Mouse (Mus musculus) spleen, adult 2 months (tissue): ENCODE measurements at regions not wholly inside any gene's neighbourhood (a gene's known extent, or its start where the extent isn't known, plus 50 kb on each side); places are given as distances from the start of the nearest gene placed in this dataset.

Experiments used
- CTCF ChIP-seq: fragments of 200-500 bp; IDR thresholded peaks from 2 replicates; pipeline ENCODE4 v1.5.1; 2011; ENCODE audit warnings: mild to moderate bottlenecking, inconsistent platforms; ENCODE audit not compliant: insufficient read depth, insufficient read length, insufficient replicate concordance; ENCODE audit errors: extremely low read depth
- POLR2A ChIP-seq: fragments of 200-500 bp; IDR thresholded peaks from 2 replicates; pipeline ENCODE4 v1.6.1; 2011; ENCODE audit warnings: low read depth, low read length, inconsistent platforms

DNA sequence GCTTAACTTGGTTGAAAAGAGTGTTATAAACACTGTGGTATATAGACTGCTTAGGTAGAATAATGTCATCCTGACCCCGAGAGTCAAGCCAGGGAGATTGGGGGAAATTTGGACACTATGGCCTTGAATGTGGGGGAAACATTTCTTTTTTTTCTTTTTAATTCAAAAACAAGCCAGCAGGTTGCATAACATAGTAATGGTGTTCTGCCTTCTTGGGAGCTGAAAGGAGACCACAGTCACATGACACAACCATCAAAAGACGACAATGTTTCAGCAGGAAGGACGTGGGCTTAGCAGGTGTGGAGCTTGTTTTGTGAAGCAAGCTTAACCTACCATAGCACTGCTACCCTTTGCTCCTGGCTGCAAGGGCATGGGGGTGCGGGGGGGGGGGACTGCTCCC is 306.3 kb upstream of the Klf3 start:
- no peak for TF ChIP-seq CTCF
- no peak for TF ChIP-seq POLR2A
